Comparison of ENCODE assay signal across 29 mouse cellular contexts in the genomic region with DNA sequence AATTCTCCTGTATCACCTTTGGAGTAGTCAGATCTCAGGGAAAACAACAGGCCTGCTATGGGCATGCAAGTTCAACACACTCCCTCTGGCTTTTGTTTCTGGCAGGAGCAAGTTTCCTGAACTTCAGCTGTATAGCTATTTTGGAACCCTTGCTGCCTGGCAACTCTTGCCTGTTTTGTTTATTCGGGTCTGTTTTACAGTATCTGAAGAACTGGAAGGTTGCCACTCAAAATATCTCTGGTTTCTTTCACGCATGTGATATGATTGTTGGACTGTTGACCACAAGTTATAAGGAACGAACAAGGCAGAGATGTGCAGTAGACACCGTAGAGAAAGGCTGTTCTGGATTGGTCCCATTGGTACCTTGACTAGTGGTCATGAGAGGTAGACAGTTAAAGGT. TPM values are rescaled to one million over a fixed set of nuclear protein-coding genes. Genes with fewer than 3 reads are reported as not detected.
DNase-seq lines count a peak whose midpoint lies in the region; ATAC-seq and TF ChIP-seq lines count a peak whose summit lies in the region.
"Had no signal": no experiment of that assay in that cellular context is flagged by ENCODE, and none has a peak within 500 bp of the region (broad histone marks: within the 10 kb centered on the region; RNA-seq: fewer than 3 reads in every experiment).

No protein-coding gene starts in this region.

- H3K4me2 ChIP-seq in heart, embryonic 15.5 days: no peak overlapping the region
- no peak overlapping the region for H3K4me2 ChIP-seq in stomach, postnatal 0 days (replicated peaks; ENCODE audit: low read depth)
- H3K4me2 ChIP-seq: forebrain, embryonic 13.5 days; hindbrain, embryonic 14.5 days; limb, embryonic 15.5 days; liver, embryonic 15.5 days; midbrain, embryonic 15.5 days; neural tube, embryonic 12.5 days; stomach, embryonic 15.5 days had no signal

- 70% methylated on average over 4 of the region's 4 CpGs for WGBS in heart, embryonic 10.5 days
- WGBS in heart, embryonic 15.5 days: 36% methylated on average over 4 of the region's 4 CpGs
- WGBS in stomach, postnatal 0 days: 69% methylated on average over 4 of the region's 4 CpGs

- no peaks in the 10 kb centered on the region for H3K4me1 ChIP-seq in heart, embryonic 10.5 days
- peaks cover 19% of the 10 kb centered on the region for H3K4me1 ChIP-seq in heart, embryonic 15.5 days (replicated peaks)
- H3K4me1 ChIP-seq in stomach, postnatal 0 days (replicated peaks; ENCODE audit: control insufficient read depth, insufficient read depth): no peaks in the 10 kb centered on the region
- H3K4me1 ChIP-seq: liver, embryonic 15.5 days; stomach, embryonic 15.5 days had no signal

- no peak overlapping the region for H3K27ac ChIP-seq in heart, embryonic 10.5 days
- peak overlapping the region; percentile 57 for H3K27ac ChIP-seq in heart, embryonic 15.5 days
- no peak overlapping the region for H3K27ac ChIP-seq in stomach, postnatal 0 days (replicated peaks)
- H3K27ac ChIP-seq: forebrain, embryonic 13.5 days; gastrocnemius, adult 2 months; hindbrain, embryonic 14.5 days; limb, embryonic 15.5 days; liver, embryonic 15.5 days; macrophage; midbrain, embryonic 15.5 days; neural tube, embryonic 12.5 days; stomach, embryonic 15.5 days had no signal

- no peaks in the 10 kb centered on the region for H3K27me3 ChIP-seq in heart, embryonic 10.5 days (ENCODE audit: insufficient read depth, poor library complexity, severe bottlenecking)
- no peaks in the 10 kb centered on the region for H3K27me3 ChIP-seq in heart, embryonic 15.5 days
- H3K27me3 ChIP-seq in stomach, postnatal 0 days (ENCODE audit: control insufficient read depth, insufficient read depth, low read length): no peaks in the 10 kb centered on the region
- H3K27me3 ChIP-seq: forebrain, embryonic 13.5 days; limb, embryonic 15.5 days; liver, embryonic 15.5 days; midbrain, embryonic 15.5 days; neural tube, embryonic 12.5 days; Patski; stomach, embryonic 15.5 days had no signal

- no peak overlapping the region for H3K9ac ChIP-seq in heart, embryonic 15.5 days
- no peak overlapping the region for H3K9ac ChIP-seq in stomach, postnatal 0 days (ENCODE audit: low read length)
- H3K9ac ChIP-seq: forebrain, embryonic 13.5 days; hindbrain, embryonic 14.5 days; limb, embryonic 15.5 days; liver, embryonic 15.5 days; midbrain, embryonic 15.5 days; neural tube, embryonic 12.5 days; stomach, embryonic 15.5 days had no signal

- peak; percentile 34 to 60 for DNase-seq in heart, adult 18-20 months
- DNase-seq in heart, embryonic 10.5 days (ENCODE audit: low spot score): no peak
- peak; percentile 11 for DNase-seq in lung, postnatal 36 days
- DNase-seq in lung, adult 18-20 months: no peak
- no peak for DNase-seq in stomach, postnatal 0 days (ENCODE audit: low spot score)
- no peak for DNase-seq in retina, embryonic 14.5 days (ENCODE audit: low spot score)
- no peak for DNase-seq in liver
- DNase-seq: adrenal gland, adult 2 months; cerebellum, adult 11 months; cerebellum, postnatal 10 days; gastrocnemius, adult 2 months; kidney, adult 18-20 months; kidney, postnatal 4 days; layer of hippocampus, adult 9-11 months; right cerebral cortex, adult 18-20 months; thymus, adult 18-20 months; thymus, postnatal 36 days had no signal

- ATAC-seq in heart, embryonic 15.5 days (replicated peaks; ENCODE audit: insufficient number of reproducible peaks, insufficient read depth, low FRiP score, low read depth): peak; percentile 48; the same call in 1 of the 2 replicates
- ATAC-seq in stomach, postnatal 0 days (ENCODE audit: low FRiP score, low TSS enrichment): no peak
- ATAC-seq: CD4-positive, CD25-positive, alpha-beta regulatory T cell, adult 4 months; forebrain, embryonic 13.5 days; inflammation-experienced regulatory T-cells, adult 6 months; midbrain, embryonic 15.5 days; Patski had no signal

- H3K9me3 ChIP-seq in heart, embryonic 10.5 days: no peaks in the 10 kb centered on the region
- no peaks in the 10 kb centered on the region for H3K9me3 ChIP-seq in heart, embryonic 15.5 days (replicated peaks)
- no peaks in the 10 kb centered on the region for H3K9me3 ChIP-seq in stomach, postnatal 0 days (ENCODE audit: control insufficient read depth, low read length)
- H3K9me3 ChIP-seq: forebrain, embryonic 13.5 days; limb, embryonic 15.5 days; liver, embryonic 15.5 days; midbrain, embryonic 15.5 days; neural tube, embryonic 12.5 days; stomach, embryonic 15.5 days had no signal

- no peak overlapping the region for H3K4me3 ChIP-seq in heart, embryonic 10.5 days
- no peak overlapping the region for H3K4me3 ChIP-seq in heart, embryonic 15.5 days
- no peak overlapping the region for H3K4me3 ChIP-seq in stomach, postnatal 0 days (ENCODE audit: low read depth, low read length)
- H3K4me3 ChIP-seq: forebrain, embryonic 13.5 days; gastrocnemius, adult 2 months; limb, embryonic 15.5 days; liver, embryonic 15.5 days; midbrain, embryonic 15.5 days; neural tube, embryonic 12.5 days; stomach, embryonic 15.5 days had no signal

- TF ChIP-seq CTCF in stomach, postnatal 0 days (IDR thresholded peaks at IDR 0.05; ENCODE audit: low read depth): no peak

- no peak for TF ChIP-seq EP300 in stomach, postnatal 0 days (optimal IDR thresholded peaks at IDR 0.05)

- no peaks in the 10 kb centered on the region for H3K36me3 ChIP-seq in heart, embryonic 10.5 days
- H3K36me3 ChIP-seq in heart, embryonic 15.5 days: no peaks in the 10 kb centered on the region
- no peaks in the 10 kb centered on the region for H3K36me3 ChIP-seq in stomach, postnatal 0 days (ENCODE audit: control insufficient read depth, insufficient read depth, low read length)
- H3K36me3 ChIP-seq: limb, embryonic 15.5 days; liver, embryonic 15.5 days; midbrain, embryonic 15.5 days; neural tube, embryonic 12.5 days; stomach, embryonic 15.5 days had no signal

RNA-seq across cellular contexts. Expression of a gene that starts 39.4 kb away (rescaled TPM):
- total RNA-seq in heart, adult 18-20 months (2021): 100 to 1,000 TPM in 1 of 2 experiments, 10 to 100 TPM in 1; 91.8 to 106 TPM
- 49.6 and 52.3 TPM in 2 replicates for polyA plus RNA-seq in heart, embryonic 10.5 days (2016; fragmentation: Nextera tagmentation; extraction: Ambion mirVana)
- 54.2 and 64.5 TPM in 2 replicates for polyA plus RNA-seq in heart, embryonic 15.5 days (2015; fragmentation: Nextera tagmentation; extraction: Ambion mirVana)
- polyA plus RNA-seq in stomach, postnatal 0 days (2015; fragmentation: Nextera tagmentation; extraction: Ambion mirVana): 25.2 and 27.2 TPM in 2 replicates

Comparison
In these comparisons a context has a peak if more than half of its experiments do, and no peak if none do; other contexts are left out.
1. DNase-seq: peak in heart, adult 18-20 months (2 of 2) and lung, postnatal 36 days (single experiment); none in heart, embryonic 10.5 days (single experiment), lung, adult 18-20 months (0 of 2), stomach, postnatal 0 days (single experiment), retina, embryonic 14.5 days (single experiment) and liver (single experiment).